Mouse (Mus musculus) CH12.LX (cell line): ENCODE data around the gene Chrnb1. TPM values are rescaled to one million over a fixed set of nuclear protein-coding genes. Genes with fewer than 3 reads are reported as not detected.

Experiments used
- DNase-seq: peaks from one replicate; pipeline ENCODE4 v3.0.0-alpha.2; 2013; ENCODE audit errors: extremely low read depth
- H3K27ac ChIP-seq: 2 replicates; pipeline ENCODE4 v1.5.1; 2012; ENCODE audit warnings: low read depth, mild to moderate bottlenecking, control low read depth, moderate library complexity; ENCODE audit not compliant: insufficient read depth
- H3K27me3 ChIP-seq: replicated peaks from 2 replicates; pipeline ENCODE3; 2012; ENCODE audit warnings: inconsistent platforms
- H3K36me3 ChIP-seq, 2 experiments: replicated peaks in 1 of 2; 2 replicates each; pipeline versions ENCODE3 to v1.6.1; 2012; ENCODE audit warnings: inconsistent platforms in 1 of 2, low read length in 1 of 2, mild to moderate bottlenecking in 1 of 2, mixed read lengths in 1 of 2, moderate library complexity in 1 of 2; ENCODE audit not compliant: control insufficient read depth in 1 of 2, insufficient read depth in 1 of 2
- H3K4me1 ChIP-seq, 2 experiments: 2 replicates each; pipeline ENCODE4 v1.6.1; 2012; ENCODE audit warnings: inconsistent platforms in 1 of 2, moderate library complexity in 1 of 2; ENCODE audit not compliant: insufficient read depth in 2 of 2, control insufficient read depth in 1 of 2
- H3K4me2 ChIP-seq: 2 replicates; pipeline ENCODE4 v1.6.1; 2012; ENCODE audit warnings: low read depth, mild to moderate bottlenecking, control low read depth; ENCODE audit not compliant: poor library complexity, insufficient read depth, severe bottlenecking
- H3K4me3 ChIP-seq, 3 experiments: fragments of 150-350 bp in 1 of 3; sonication (generic) in 1 of 3; replicated peaks in 1 of 3; 2 replicates each; pipeline versions ENCODE3 to v1.5.1; 2011 to 2012; ENCODE audit warnings: low read depth in 2 of 3, low read length in 2 of 3, mild to moderate bottlenecking in 2 of 3, moderate library complexity in 2 of 3, control low read depth in 1 of 3, improper control_type of control experiment in 1 of 3, inconsistent platforms in 1 of 3, mixed read lengths in 1 of 3; ENCODE audit not compliant: poor library complexity in 1 of 3
- H3K79me2 ChIP-seq: replicated peaks from 2 replicates; pipeline ENCODE4 v1.6.1; 2012; ENCODE audit warnings: mild to moderate bottlenecking, moderate library complexity; ENCODE audit not compliant: control insufficient read depth, poor library complexity, insufficient read depth, severe bottlenecking; ENCODE audit errors: extremely low read depth
- H3K9ac ChIP-seq: 2 replicates; pipeline ENCODE4 v1.6.1; 2012; ENCODE audit warnings: low read depth, mild to moderate bottlenecking, control low read depth, moderate library complexity; ENCODE audit not compliant: insufficient read depth
- H3K9me3 ChIP-seq: replicated peaks from 2 replicates; pipeline ENCODE3; 2012; ENCODE audit warnings: low read length, inconsistent platforms, mixed read lengths
- CHD1 ChIP-seq: IDR thresholded peaks from 2 replicates; pipeline ENCODE4 v1.6.1; 2012; ENCODE audit warnings: low read depth, low read length, improper control_type of control experiment, inconsistent platforms
- CHD2 ChIP-seq: IDR thresholded peaks from 2 replicates; pipeline ENCODE4 v1.6.1; 2011; ENCODE audit warnings: low read length, improper control_type of control experiment
- CTCF ChIP-seq, 2 experiments: IDR thresholded peaks in 1 of 2; conservative IDR thresholded peaks in 1 of 2; 2 replicates each; pipeline ENCODE4 v1.5.1; 2011 to 2012; ENCODE audit warnings: low read depth in 2 of 2, low read length in 2 of 2, improper control_type of control experiment in 1 of 2, inconsistent platforms in 1 of 2, mild to moderate bottlenecking in 1 of 2, moderate library complexity in 1 of 2
- ELF1 ChIP-seq: IDR thresholded peaks from 2 replicates; pipeline ENCODE4 v1.6.1; 2014; ENCODE audit warnings: low read depth, mild to moderate bottlenecking, inconsistent platforms, low read length, improper control_type of control experiment
- EP300 ChIP-seq: IDR thresholded peaks from 2 replicates; pipeline ENCODE4 v1.6.1; 2011; ENCODE audit warnings: low read length, improper control_type of control experiment
- HCFC1 ChIP-seq: IDR thresholded peaks from 2 replicates; pipeline ENCODE4 v1.6.1; 2012; ENCODE audit warnings: low read depth, mild to moderate bottlenecking, inconsistent platforms, low read length, improper control_type of control experiment
- JUN ChIP-seq: IDR thresholded peaks from 2 replicates; pipeline ENCODE4 v1.6.1; 2011; ENCODE audit warnings: low read depth, mild to moderate bottlenecking, low read length, improper control_type of control experiment, moderate library complexity; ENCODE audit not compliant: insufficient read depth
- KAT2A ChIP-seq: IDR thresholded peaks from 2 replicates; pipeline ENCODE4 v1.6.1; 2012; ENCODE audit warnings: low read length, improper control_type of control experiment, inconsistent platforms; ENCODE audit not compliant: insufficient replicate concordance
- MEF2A ChIP-seq: IDR thresholded peaks from 2 replicates; pipeline ENCODE4 v1.6.1; 2014; ENCODE audit warnings: low read depth, mild to moderate bottlenecking, inconsistent platforms, low read length, improper control_type of control experiment, borderline replicate concordance
- MXI1 ChIP-seq: IDR thresholded peaks from 2 replicates; pipeline ENCODE4 v1.6.1; 2011; ENCODE audit warnings: mild to moderate bottlenecking, low read depth, low read length, improper control_type of control experiment
- NELFE ChIP-seq: IDR thresholded peaks from 2 replicates; pipeline ENCODE4 v1.6.1; 2011; ENCODE audit warnings: low read depth, low read length, improper control_type of control experiment
- NRF1 ChIP-seq: IDR thresholded peaks from 2 replicates; pipeline ENCODE4 v1.6.1; 2014; ENCODE audit warnings: low read depth, mild to moderate bottlenecking, inconsistent platforms, low read length, improper control_type of control experiment, moderate library complexity
- RCOR1 ChIP-seq: conservative IDR thresholded peaks from 2 replicates; pipeline ENCODE4 v1.6.1; 2012; ENCODE audit warnings: low read depth, mild to moderate bottlenecking, inconsistent platforms, low read length, improper control_type of control experiment
- SMC3 ChIP-seq: IDR thresholded peaks from 2 replicates; pipeline ENCODE4 v1.6.1; 2011; ENCODE audit warnings: low read depth, low read length, improper control_type of control experiment
- TBP ChIP-seq: conservative IDR thresholded peaks from 2 replicates; pipeline ENCODE4 v1.6.1; 2011; ENCODE audit warnings: low read depth, low read length, improper control_type of control experiment
- UBTF ChIP-seq: IDR thresholded peaks from 2 replicates; pipeline ENCODE4 v1.6.1; 2012; ENCODE audit warnings: low read depth, mild to moderate bottlenecking, inconsistent platforms, low read length, improper control_type of control experiment, moderate library complexity
- USF1 ChIP-seq: IDR thresholded peaks from 2 replicates; pipeline ENCODE4 v1.6.1; 2014; ENCODE audit warnings: low read depth, mild to moderate bottlenecking, inconsistent platforms, low read length, improper control_type of control experiment
- USF2 ChIP-seq: conservative IDR thresholded peaks from 2 replicates; pipeline ENCODE4 v1.6.1; 2011; ENCODE audit warnings: low read depth, low read length, improper control_type of control experiment
- ZKSCAN1 ChIP-seq: IDR thresholded peaks from 2 replicates; pipeline ENCODE4 v1.6.1; 2012; ENCODE audit warnings: low read depth, inconsistent platforms, low read length, improper control_type of control experiment, borderline replicate concordance
- dilution Hi-C: fragments of 300-500 bp; cut with MboI; formaldehyde crosslinking; loops from 2 replicates; pipeline ENCODE4 v1.14.3; 2020; ENCODE audit warnings: low sequenced_read_pairs; ENCODE audit not compliant: extremely low pct_unique_long_range_greater_than_20kb, extremely low pct_ligation_motif_present
- in situ Hi-C: fragments of 300-500 bp; cut with MboI; formaldehyde crosslinking; loops from 3 replicates; pipeline ENCODE4 v1.14.3; 2019; ENCODE audit warnings: low sequenced_read_pairs, low pct_ligation_motif_present, low pct_unique_long_range_greater_than_20kb, mixed read lengths
- polyA plus RNA-seq: library from polyadenylated mRNA; unstranded; fragments of >175 nt; gene quantifications from 2 replicates; pipeline ENCODE4 v1.2.1, GENCODE M21; 2012; ENCODE audit warnings: low read depth; ENCODE audit not compliant: insufficient read length
- total RNA-seq, 2 experiments: library from RNA; depleted of rRNA; stranded (reverse); fragments of 300-350 nt in 1 of 2; fragments of >200 nt in 1 of 2; gene quantifications; 2 replicates each; pipeline ENCODE4 v1.2.3; 2012 to 2014

The Chrnb1 gene
- total and polyA plus RNA-seq, 3 experiments: 1.9 to 5.9 (median 2.2) TPM

DNA sequence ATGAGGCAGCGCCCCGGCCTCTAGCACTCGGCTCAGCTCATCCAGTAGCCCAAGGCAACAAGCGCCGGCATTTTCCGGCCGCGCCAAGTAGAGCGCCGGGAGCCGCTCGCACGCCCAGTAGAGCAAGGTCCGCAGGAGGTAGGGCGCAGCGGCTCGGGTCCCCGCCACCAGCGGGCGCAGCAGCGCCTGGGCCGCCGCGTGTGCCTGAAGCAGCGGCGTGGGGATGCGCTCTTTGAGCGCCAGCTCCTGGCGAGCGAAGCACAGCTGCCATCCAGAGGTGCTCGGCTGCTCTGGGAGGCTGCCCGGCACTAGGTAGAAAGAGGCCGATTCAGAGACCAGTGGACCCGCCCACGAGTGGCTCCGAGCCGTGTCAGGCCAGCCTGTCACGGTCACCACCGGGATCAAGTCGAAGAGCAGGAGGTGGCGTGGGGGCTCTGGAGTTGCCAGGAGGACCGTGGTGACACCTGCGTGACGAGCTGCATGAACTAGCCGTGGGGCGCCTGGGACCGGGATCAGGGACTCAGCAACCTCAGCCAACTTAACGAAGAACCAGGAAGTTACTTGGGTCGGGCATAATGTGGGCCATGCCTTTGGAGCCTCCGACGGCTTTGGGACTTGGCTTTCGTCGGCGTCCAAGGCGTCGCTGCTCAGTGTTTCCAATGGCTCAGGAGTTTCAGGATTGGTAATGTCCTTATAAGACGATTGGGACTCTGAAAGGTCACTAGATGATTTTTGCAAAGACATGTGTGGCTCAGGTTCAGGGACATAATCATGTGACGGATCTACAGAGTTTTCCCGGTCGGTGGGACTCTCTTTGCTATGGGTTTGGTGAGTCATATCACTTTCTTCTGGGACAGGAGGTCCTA is 8.3 kb upstream of the Chrnb1 start (continued):
- no peak; the same call in 1 of the 2 replicates for TF ChIP-seq CHD1
- no peak for TF ChIP-seq TBP
- TF ChIP-seq UBTF: peak; percentile 99
- TF ChIP-seq USF1: no peak
- 0 out of 2 replicates have a peak, but pooled peaks have one; percentile 29 for TF ChIP-seq RCOR1
- peak; percentile 95 for TF ChIP-seq SMC3
- no peak for TF ChIP-seq KAT2A
- peak; percentile 88 for TF ChIP-seq MXI1
- no peak for TF ChIP-seq EP300
- peak; percentile 53; the same call in 1 of the 2 replicates for TF ChIP-seq NELFE
- TF ChIP-seq HCFC1: peak; percentile 43
- no peak for TF ChIP-seq USF2
- peak; percentile 49 for TF ChIP-seq ELF1

DNA sequence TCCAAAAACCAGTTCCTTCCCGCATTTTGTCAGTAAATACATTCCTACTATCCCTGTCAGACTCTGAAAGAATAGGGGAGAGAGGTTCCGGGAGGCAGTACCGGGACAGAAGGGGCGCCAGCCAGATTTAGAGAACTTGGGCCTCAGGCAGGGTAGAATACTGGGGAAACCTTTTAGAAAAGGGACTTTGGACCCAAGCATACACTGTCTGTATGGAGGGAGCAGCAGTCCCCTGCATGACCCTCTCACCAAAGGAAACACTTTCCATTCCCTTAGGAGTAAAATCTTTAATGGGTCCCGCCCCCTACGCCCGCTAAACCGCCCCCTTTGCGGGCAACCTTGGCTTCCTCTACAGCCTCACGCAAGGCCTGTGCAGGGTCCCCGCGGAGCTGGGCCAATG is 7.6 kb upstream of the Chrnb1 start:
- dilution Hi-C loops: no loop called here
- Histone ChIP-seq H3K27ac (no peak overlapping the region), H3K4me2 (peak overlapping the region; percentile 72), H3K9me3 (peaks cover 24% of the 10 kb centered on the region), H3K4me3 (peak overlapping the region; percentile 11 to 39 (median 37)), H3K36me3 (no peaks in the 10 kb centered on the region), H3K27me3 (peaks cover 48% of the 10 kb centered on the region), H3K9ac (peak overlapping the region; percentile 2; the same call in 1 of the 2 replicates), H3K79me2 (no peaks in the 10 kb centered on the region), H3K4me1 (peaks cover 12 to 43% of the 10 kb centered on the region in 2 experiments)
- TF ChIP-seq TBP (0 out of 2 replicates have a peak, but pooled peaks have one; percentile 11), UBTF (no peak), NRF1 (no peak), CHD2 (no peak), JUN (no peak), ZKSCAN1 (no peak), MEF2A (no peak), CTCF (conservative IDR thresholded peaks at IDR 0.05 in 1 of 2, IDR thresholded peaks at IDR 0.05 in 1 of 2; ENCODE audit: low read depth in 2 of 2, low read length in 2 of 2) (no peak)
- no peak for DNase-seq
- in situ Hi-C loops: loop anchor here (5.0 kb wide), 1 partner anchor 74 kb away; the partner anchor contains the start of gene Tmem95
